Mouse (Mus musculus): ENCODE data around the gene Cep250.

- no peak for TF ChIP-seq POLR2A (IDR thresholded peaks at IDR 0.05; ENCODE audit: borderline replicate concordance, extremely low read depth, insufficient read depth, insufficient read length, poor library complexity, severe bottlenecking)
- TF ChIP-seq CTCF (IDR thresholded peaks at IDR 0.05; ENCODE audit: borderline replicate concordance, extremely low read depth, insufficient read depth, insufficient read length) = no peak
Observed at GRCm38 (mm10) chr2:156042903-156043302, 86.6 kb downstream of the Cep250 start.
